Mouse (Mus musculus): ENCODE measurements around the gene Mepe. TPM values are rescaled to one million over a fixed set of nuclear protein-coding genes. Genes with fewer than 3 reads are reported as not detected.

Mepe gene
- polyA plus RNA-seq, 1 experiment from 2014 or later: not detected

- H3K9me3 ChIP-seq: no peaks in the 10 kb centered on the region
- no peak overlapping the region for H3K4me3 ChIP-seq
- H3K4me1 ChIP-seq: peaks cover 4% of the 10 kb centered on the region; the same call in 1 of the 2 replicates
- H3K36me3 ChIP-seq: no peaks in the 10 kb centered on the region
- no peak overlapping the region for H3K4me2 ChIP-seq
- 76% methylated on average over 6 of the region's 6 CpGs for WGBS
- no peak for ATAC-seq (ENCODE audit: insufficient number of reproducible peaks, insufficient read depth, low FRiP score, low TSS enrichment, low read depth)
- H3K9ac ChIP-seq: no peak overlapping the region
- no peak overlapping the region for H3K27ac ChIP-seq
- peaks cover 16% of the 10 kb centered on the region; the same call in 1 of the 2 replicates for H3K27me3 ChIP-seq
Measured at GRCm38 (mm10) chr5:104333643-104334042, 8.5 kb downstream of the Mepe start.

GRCm38 (mm10) chr5:104334516-104334915, 9.4 kb downstream of the Mepe start:
- no peak overlapping the region for H3K27ac ChIP-seq
- WGBS: 78% methylated on average over 14 of the region's 14 CpGs
- no peak for ATAC-seq (ENCODE audit: insufficient number of reproducible peaks, insufficient read depth, low FRiP score, low TSS enrichment, low read depth)

GRCm38 (mm10) chr5:104335962-104336361, 10.8 kb downstream of the Mepe start:
- H3K4me1 ChIP-seq: peaks cover 9% of the 10 kb centered on the region
- no peaks in the 10 kb centered on the region for H3K36me3 ChIP-seq
- WGBS: 83% methylated on average over 5 of the region's 5 CpGs
- no peak overlapping the region for H3K4me2 ChIP-seq
- H3K4me3 ChIP-seq: no peak overlapping the region
- no peak for ATAC-seq (ENCODE audit: insufficient number of reproducible peaks, insufficient read depth, low FRiP score, low TSS enrichment, low read depth)
- H3K27me3 ChIP-seq: peaks cover 24% of the 10 kb centered on the region
- H3K9ac ChIP-seq: no peak overlapping the region
- H3K9me3 ChIP-seq: no peaks in the 10 kb centered on the region
- H3K27ac ChIP-seq: no peak overlapping the region

More at GRCm38 (mm10) chr5:104334516-104334915, 9.4 kb downstream of the Mepe start:
- Histone ChIP-seq H3K27me3 (peaks cover 22% of the 10 kb centered on the region), H3K9ac (no peak overlapping the region), H3K4me1 (peaks cover 5% of the 10 kb centered on the region; the same call in 1 of the 2 replicates), H3K4me3 (no peak overlapping the region), H3K4me2 (no peak overlapping the region), H3K9me3 (no peaks in the 10 kb centered on the region), H3K36me3 (no peaks in the 10 kb centered on the region)

GRCm38 (mm10) chr5:104337491-104337890, 12.4 kb downstream of the Mepe start:
- no peaks in the 10 kb centered on the region for H3K9me3 ChIP-seq
- H3K4me3 ChIP-seq: no peak overlapping the region
- H3K9ac ChIP-seq: no peak overlapping the region
- peaks cover 31% of the 10 kb centered on the region for H3K27me3 ChIP-seq
- ATAC-seq (ENCODE audit: insufficient number of reproducible peaks, insufficient read depth, low FRiP score, low TSS enrichment, low read depth): no peak
- 74% methylated on average over 4 of the region's 4 CpGs for WGBS
- no peaks in the 10 kb centered on the region for H3K36me3 ChIP-seq
- peaks cover 9% of the 10 kb centered on the region for H3K4me1 ChIP-seq
- H3K27ac ChIP-seq: no peak overlapping the region
- no peak overlapping the region for H3K4me2 ChIP-seq

GRCm38 (mm10) chr5:104339009-104339408, 13.9 kb downstream of the Mepe start:
- H3K9ac ChIP-seq: no peak overlapping the region
- 62% methylated on average over 5 of the region's 5 CpGs for WGBS

GRCm38 (mm10) chr5:104339706-104340512, 14.8 kb downstream of the Mepe start:
- no peak overlapping the region for H3K27ac ChIP-seq
- H3K4me1 ChIP-seq: peaks cover 4% of the 10 kb centered on the region; the same call in 1 of the 2 replicates
- no peak overlapping the region for H3K4me3 ChIP-seq
- H3K27me3 ChIP-seq: peaks cover 31% of the 10 kb centered on the region
- no peak for ATAC-seq (ENCODE audit: insufficient number of reproducible peaks, insufficient read depth, low FRiP score, low TSS enrichment, low read depth)
- no peaks in the 10 kb centered on the region for H3K9me3 ChIP-seq
- no peak overlapping the region for H3K9ac ChIP-seq
- no peaks in the 10 kb centered on the region for H3K36me3 ChIP-seq
- 17% methylated on average over 14 of the region's 14 CpGs for WGBS
- peak overlapping the region; percentile 28 for H3K4me2 ChIP-seq

More at GRCm38 (mm10) chr5:104339009-104339408, 13.9 kb downstream of the Mepe start:
- ATAC-seq (ENCODE audit: insufficient number of reproducible peaks, insufficient read depth, low FRiP score, low TSS enrichment, low read depth): no peak
- H3K9me3 ChIP-seq: no peaks in the 10 kb centered on the region
- no peak overlapping the region for H3K4me3 ChIP-seq
- no peaks in the 10 kb centered on the region for H3K36me3 ChIP-seq
- peaks cover 4% of the 10 kb centered on the region; the same call in 1 of the 2 replicates for H3K4me1 ChIP-seq
- no peak overlapping the region for H3K4me2 ChIP-seq
- H3K27me3 ChIP-seq: peaks cover 31% of the 10 kb centered on the region
- no peak overlapping the region for H3K27ac ChIP-seq

GRCm38 (mm10) chr5:104340513-104340829, 15.3 kb downstream of the Mepe start:
- H3K27me3 ChIP-seq: peaks cover 31% of the 10 kb centered on the region
- H3K4me1 ChIP-seq: peaks cover 4% of the 10 kb centered on the region; the same call in 1 of the 2 replicates
- 86% methylated on average over 4 of the region's 4 CpGs for WGBS
- no peak overlapping the region for H3K4me2 ChIP-seq
- H3K9ac ChIP-seq: no peak overlapping the region
- no peaks in the 10 kb centered on the region for H3K36me3 ChIP-seq
- no peak overlapping the region for H3K4me3 ChIP-seq
- ATAC-seq (ENCODE audit: insufficient number of reproducible peaks, insufficient read depth, low FRiP score, low TSS enrichment, low read depth): no peak
- no peak overlapping the region for H3K27ac ChIP-seq
- no peaks in the 10 kb centered on the region for H3K9me3 ChIP-seq

- H3K9ac ChIP-seq: no peak overlapping the region
- H3K36me3 ChIP-seq: no peaks in the 10 kb centered on the region
- H3K4me2 ChIP-seq: no peak overlapping the region
- H3K4me3 ChIP-seq: no peak overlapping the region
- no peaks in the 10 kb centered on the region for H3K9me3 ChIP-seq
- WGBS: 33% methylated on average over 6 of the region's 6 CpGs
- peaks cover 17% of the 10 kb centered on the region for H3K27me3 ChIP-seq
- no peak for ATAC-seq (ENCODE audit: insufficient number of reproducible peaks, insufficient read depth, low FRiP score, low TSS enrichment, low read depth)
- H3K27ac ChIP-seq: no peak overlapping the region
- peaks cover 4% of the 10 kb centered on the region; the same call in 1 of the 2 replicates for H3K4me1 ChIP-seq
Measured at GRCm38 (mm10) chr5:104342881-104343280, 17.8 kb downstream of the Mepe start.

- 74% methylated on average over 9 of the region's 9 CpGs for WGBS
- ATAC-seq (ENCODE audit: insufficient number of reproducible peaks, insufficient read depth, low FRiP score, low TSS enrichment, low read depth): no peak
- Histone ChIP-seq H3K36me3 (no peaks in the 10 kb centered on the region), H3K4me2 (no peak overlapping the region), H3K4me1 (peaks cover 2% of the 10 kb centered on the region; the same call in 1 of the 2 replicates), H3K27me3 (0 out of 2 replicates have a peak, but pooled peaks cover 6% of the 10 kb centered on the region), H3K4me3 (no peak overlapping the region), H3K27ac (no peak overlapping the region), H3K9ac (no peak overlapping the region), H3K9me3 (no peaks in the 10 kb centered on the region)
Measured at GRCm38 (mm10) chr5:104344526-104345240, 19.6 kb downstream of the Mepe start.

- no peak overlapping the region for H3K27ac ChIP-seq
- no peaks in the 10 kb centered on the region for H3K9me3 ChIP-seq
- no peaks in the 10 kb centered on the region for H3K36me3 ChIP-seq
- no peak overlapping the region for H3K4me2 ChIP-seq
- H3K9ac ChIP-seq: no peak overlapping the region
- 66% methylated on average over 6 of the region's 6 CpGs for WGBS
- H3K27me3 ChIP-seq: 0 out of 2 replicates have a peak, but pooled peaks cover 6% of the 10 kb centered on the region
- H3K4me1 ChIP-seq: no peaks in the 10 kb centered on the region
- H3K4me3 ChIP-seq: no peak overlapping the region
- no peak for ATAC-seq (ENCODE audit: insufficient number of reproducible peaks, insufficient read depth, low FRiP score, low TSS enrichment, low read depth)
Measured at GRCm38 (mm10) chr5:104345241-104345630, 20.1 kb downstream of the Mepe start.

GRCm38 (mm10) chr5:104351041-104351440, 25.9 kb downstream of the Mepe start:
- no peaks in the 10 kb centered on the region for H3K4me1 ChIP-seq
- ATAC-seq (ENCODE audit: insufficient number of reproducible peaks, insufficient read depth, low FRiP score, low TSS enrichment, low read depth): no peak
- no peak overlapping the region for H3K9ac ChIP-seq
- no peaks in the 10 kb centered on the region for H3K36me3 ChIP-seq
- no peaks in the 10 kb centered on the region for H3K9me3 ChIP-seq
- WGBS: 48% methylated on average over 1 of the region's 1 CpGs
- H3K4me3 ChIP-seq: no peak overlapping the region
- no peak overlapping the region for H3K4me2 ChIP-seq
- H3K27ac ChIP-seq: no peak overlapping the region
- no peaks in the 10 kb centered on the region for H3K27me3 ChIP-seq
